In the genomic region with DNA sequence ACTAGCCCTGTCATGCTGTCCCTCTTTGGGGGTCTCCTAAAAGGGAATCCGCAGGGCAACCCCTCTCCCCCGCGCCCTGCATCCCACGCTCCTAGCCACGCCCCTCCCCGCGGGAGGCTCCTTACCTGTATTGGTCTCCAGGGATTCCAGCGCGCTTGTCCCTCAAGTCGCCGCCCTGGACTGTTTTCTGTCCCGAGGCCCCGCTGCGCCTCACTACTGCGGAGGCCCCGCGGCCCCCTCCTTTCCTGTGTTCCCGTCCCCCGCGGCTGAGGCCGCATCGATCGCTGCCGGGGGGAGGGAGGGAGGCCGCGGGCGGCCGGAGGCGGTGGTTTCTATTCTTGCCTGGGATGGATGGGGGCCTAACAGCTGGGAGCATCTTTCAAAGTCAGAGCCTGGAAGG, we compare ENCODE assay signal across 8 mouse cellular contexts. TPM values are rescaled to one million over a fixed set of nuclear protein-coding genes. Genes with fewer than 3 reads are reported as not detected.
DNase-seq lines count a peak whose midpoint lies in the region; ATAC-seq and TF ChIP-seq lines count a peak whose summit lies in the region.

Gene Kcns1 (minus strand): TSS at position 212 of the 400 bp plus-strand sequence.

- peak; percentile 43 for DNase-seq in kidney, postnatal 10 days
- DNase-seq in kidney, adult 8-10 months = no peak
- no peak for DNase-seq in intestine, embryonic 14.5 days (ENCODE audit: low spot score)
- DNase-seq in midbrain, postnatal 0 days (ENCODE audit: low spot score) = no peak
- DNase-seq in thymus, postnatal 25 days = no peak
- DNase-seq in gastrocnemius, postnatal 4 days (ENCODE audit: low spot score in 2 of 2) = no peak

- H3K4me1 ChIP-seq in embryonic facial prominence, embryonic 13.5 days = peaks cover 29% of the 10 kb centered on the region
- peaks cover 16% of the 10 kb centered on the region for H3K4me1 ChIP-seq in intestine, embryonic 14.5 days (replicated peaks; ENCODE audit: control insufficient read depth, insufficient read depth, low read length)
- no peaks in the 10 kb centered on the region for H3K4me1 ChIP-seq in midbrain, postnatal 0 days (ENCODE audit: insufficient read depth, low read length)

- H3K27me3 ChIP-seq in embryonic facial prominence, embryonic 13.5 days = peaks cover 79% of the 10 kb centered on the region
- H3K27me3 ChIP-seq in intestine, embryonic 14.5 days (replicated peaks; ENCODE audit: control insufficient read depth, insufficient read depth, low read length) = peaks cover 66% of the 10 kb centered on the region
- H3K27me3 ChIP-seq in midbrain, postnatal 0 days (ENCODE audit: insufficient read depth, low read length) = peaks cover 63% of the 10 kb centered on the region

- no peak for ATAC-seq in embryonic facial prominence, embryonic 13.5 days (ENCODE audit: insufficient number of reproducible peaks, insufficient read depth, low FRiP score, low TSS enrichment, low read depth)
- no peak for ATAC-seq in intestine, embryonic 14.5 days (replicated peaks; ENCODE audit: low FRiP score, low TSS enrichment, low read depth)
- ATAC-seq in midbrain, postnatal 0 days (ENCODE audit: low FRiP score) = no peak
- no peak for ATAC-seq in CD4-positive, CD25-positive, alpha-beta regulatory T cell, adult 4 months

- peak within 1 kb of the TSS; percentile 57 for H3K9ac ChIP-seq in embryonic facial prominence, embryonic 13.5 days
- H3K9ac ChIP-seq in intestine, embryonic 14.5 days (ENCODE audit: low read length) = no peak within 1 kb of the TSS
- H3K9ac ChIP-seq in midbrain, postnatal 0 days (replicated peaks; ENCODE audit: low read length, poor library complexity, severe bottlenecking) = no peak within 1 kb of the TSS

- WGBS in embryonic facial prominence, embryonic 13.5 days = under 1% methylated on average over 27 of the region's 29 CpGs
- 1% methylated on average over 29 of the region's 29 CpGs for WGBS in intestine, embryonic 14.5 days
- WGBS in midbrain, postnatal 0 days = 1% methylated on average over 29 of the region's 29 CpGs

- no peak within 1 kb of the TSS for H3K27ac ChIP-seq in embryonic facial prominence, embryonic 13.5 days
- H3K27ac ChIP-seq in intestine, embryonic 14.5 days (ENCODE audit: low read depth) = no peak within 1 kb of the TSS
- no peak within 1 kb of the TSS for H3K27ac ChIP-seq in midbrain, postnatal 0 days (ENCODE audit: low read depth, low read length)

- H3K4me3 ChIP-seq in embryonic facial prominence, embryonic 13.5 days = peak within 1 kb of the TSS; percentile 38
- H3K4me3 ChIP-seq in intestine, embryonic 14.5 days (ENCODE audit: low read depth, low read length) = peak within 1 kb of the TSS; percentile 30
- H3K4me3 ChIP-seq in midbrain, postnatal 0 days (ENCODE audit: low read depth, low read length) = peak within 1 kb of the TSS; percentile 33

- peak within 1 kb of the TSS; percentile 64 for H3K4me2 ChIP-seq in embryonic facial prominence, embryonic 13.5 days
- peak within 1 kb of the TSS; percentile 65 for H3K4me2 ChIP-seq in intestine, embryonic 14.5 days (ENCODE audit: low read length)
- H3K4me2 ChIP-seq in midbrain, postnatal 0 days (ENCODE audit: low read depth, low read length, poor library complexity, severe bottlenecking) = peak within 1 kb of the TSS; percentile 58

- no peaks in the 10 kb centered on the region for H3K9me3 ChIP-seq in embryonic facial prominence, embryonic 13.5 days
- H3K9me3 ChIP-seq in intestine, embryonic 14.5 days (ENCODE audit: control insufficient read depth, low read length) = no peaks in the 10 kb centered on the region
- H3K9me3 ChIP-seq in midbrain, postnatal 0 days (ENCODE audit: low read length) = no peaks in the 10 kb centered on the region

- no peak for TF ChIP-seq CTCF in midbrain, postnatal 0 days (IDR thresholded peaks at IDR 0.05)

- H3K36me3 ChIP-seq in embryonic facial prominence, embryonic 13.5 days = no peaks in the 10 kb centered on the region
- no peaks in the 10 kb centered on the region for H3K36me3 ChIP-seq in intestine, embryonic 14.5 days (ENCODE audit: control insufficient read depth, insufficient read depth, low read length)
- H3K36me3 ChIP-seq in midbrain, postnatal 0 days (ENCODE audit: insufficient read depth, low read length) = no peaks in the 10 kb centered on the region

RNA-seq across cellular contexts. Expression of gene Kcns1, which starts in this region (rescaled TPM):
- polyA plus RNA-seq in embryonic facial prominence, embryonic 13.5 days (2015; fragmentation: Nextera tagmentation; extraction: Ambion mirVana) = 0.80 and 1.2 TPM in 2 replicates
- 0.12 and 0.43 TPM in 2 replicates for polyA plus RNA-seq in intestine, embryonic 14.5 days (2014; fragmentation: Nextera tagmentation; extraction: Ambion mirVana)
- total RNA-seq in midbrain, postnatal 0 days (2014; rRNA removed) = 10.1 and 15.6 TPM in 2 replicates
- polyA plus RNA-seq in midbrain, postnatal 0 days (2015; fragmentation: Nextera tagmentation; extraction: Ambion mirVana) = 3.8 and 4.3 TPM in 2 replicates
- polyA plus RNA-seq in CD4-positive, CD25-positive, alpha-beta regulatory T cell, adult 4 months (2017; shearing (Covaris generic)) = under 1 TPM in 1 of 2 experiments, not detected in 1; 0.22 TPM
- total RNA-seq in gastrocnemius, postnatal 4 days (2021) = under 1 TPM; 0.21 to 0.52 TPM
